Mouse (Mus musculus): ENCODE data around the gene Lrrc36.
A peak's percentile ranks its signal among the peaks of the same experiment; 100 is the strongest.

Gene Lrrc36

DNA sequence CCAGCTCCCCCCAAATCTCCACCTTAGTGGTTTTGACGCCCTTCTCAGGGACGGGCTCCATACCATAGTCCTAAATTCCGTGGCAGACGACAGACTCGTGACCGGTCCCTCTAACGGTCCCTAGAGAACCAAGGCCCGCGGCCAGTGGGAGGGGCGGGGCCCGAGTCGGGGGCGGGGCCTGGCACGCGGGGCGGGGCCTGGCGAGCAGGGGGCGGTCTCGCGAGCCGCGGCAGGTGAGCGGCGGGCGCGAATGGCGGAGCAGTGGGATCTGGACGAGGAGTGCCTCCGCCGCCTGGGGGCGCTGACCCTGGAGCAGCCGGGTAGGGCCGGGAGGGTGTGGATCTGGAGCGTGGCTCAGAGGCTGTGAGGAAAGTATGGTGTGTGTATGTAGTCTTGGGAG lies at the start of gene Lrrc36, which contains the start of gene Kctd19:
Gene Lrrc36 (plus strand): TSS at position 181 of the 400 bp plus-strand sequence.
Gene Kctd19 (minus strand): TSS at position 112 of the 400 bp plus-strand sequence.
- no peak for DNase-seq (ENCODE audit: low read depth, low spot score)

DNA sequence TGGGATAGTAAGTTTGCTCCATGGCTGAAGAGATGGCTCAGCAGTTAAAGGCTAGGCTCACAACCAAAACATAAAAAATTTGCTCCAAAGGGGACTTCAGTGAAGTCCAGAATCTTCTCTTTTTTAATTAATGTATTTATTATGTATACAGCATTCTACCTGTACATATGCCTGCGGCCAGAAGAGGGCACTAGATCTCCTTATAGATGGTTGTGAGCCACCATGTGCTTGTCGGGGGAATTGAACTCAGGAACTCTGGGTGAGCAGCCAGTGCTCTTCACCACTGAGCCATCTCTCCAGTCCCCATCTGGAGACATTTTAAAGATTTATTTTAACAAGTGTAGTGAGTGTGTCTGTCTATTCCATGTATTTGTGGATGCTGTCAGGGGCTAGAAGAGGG lies 46.3 kb upstream of the Lrrc36 start:
- peak; percentile 24 for DNase-seq (ENCODE audit: low read depth, low spot score)

DNA sequence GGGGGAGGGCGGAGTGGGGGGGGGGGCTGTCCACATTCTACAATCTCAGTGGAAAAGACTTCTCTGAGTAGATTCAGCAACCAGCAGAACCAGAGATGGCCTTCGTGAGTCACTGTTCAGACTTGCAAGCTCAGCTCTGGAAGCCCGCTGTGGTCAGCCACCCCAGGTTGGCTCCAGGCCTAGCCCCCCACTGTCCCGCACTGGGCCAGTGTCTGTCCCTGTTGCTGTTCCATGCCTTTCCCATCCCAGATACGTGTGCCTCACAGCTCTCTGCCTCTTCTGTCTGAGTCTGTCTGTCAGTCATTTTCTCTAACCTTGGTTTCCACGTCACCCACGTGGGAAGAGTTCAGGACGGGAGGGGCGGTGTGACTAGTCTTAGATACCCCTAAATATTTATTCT lies 40.9 kb upstream of the Lrrc36 start:
- no peak for DNase-seq (ENCODE audit: low read depth, low spot score)

DNA sequence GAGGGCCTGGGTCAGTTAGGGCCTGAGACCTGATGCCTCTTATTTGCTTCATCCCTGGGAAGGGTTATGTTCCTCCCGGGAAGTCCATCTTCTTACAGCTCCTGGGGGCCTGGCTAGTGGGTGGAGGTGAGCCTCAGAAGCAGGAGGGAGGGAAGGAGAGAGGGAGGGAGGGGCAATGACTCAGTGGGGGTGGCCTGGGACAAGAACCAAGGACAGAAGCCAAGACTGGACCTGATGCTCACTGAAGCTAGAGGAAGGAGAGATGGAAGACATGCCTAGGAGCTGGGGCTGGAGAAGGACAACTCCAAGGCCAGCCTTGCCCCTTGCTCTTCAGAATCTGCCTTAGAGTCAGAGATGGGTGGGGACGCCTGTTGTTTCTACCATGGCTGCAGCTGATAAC lies 40.3 kb upstream of the Lrrc36 start, which contains the start of gene Plekhg4:
Gene Plekhg4 (plus strand): TSS at position 243 of the 400 bp plus-strand sequence.
- DNase-seq (ENCODE audit: low read depth, low spot score): no peak

DNA sequence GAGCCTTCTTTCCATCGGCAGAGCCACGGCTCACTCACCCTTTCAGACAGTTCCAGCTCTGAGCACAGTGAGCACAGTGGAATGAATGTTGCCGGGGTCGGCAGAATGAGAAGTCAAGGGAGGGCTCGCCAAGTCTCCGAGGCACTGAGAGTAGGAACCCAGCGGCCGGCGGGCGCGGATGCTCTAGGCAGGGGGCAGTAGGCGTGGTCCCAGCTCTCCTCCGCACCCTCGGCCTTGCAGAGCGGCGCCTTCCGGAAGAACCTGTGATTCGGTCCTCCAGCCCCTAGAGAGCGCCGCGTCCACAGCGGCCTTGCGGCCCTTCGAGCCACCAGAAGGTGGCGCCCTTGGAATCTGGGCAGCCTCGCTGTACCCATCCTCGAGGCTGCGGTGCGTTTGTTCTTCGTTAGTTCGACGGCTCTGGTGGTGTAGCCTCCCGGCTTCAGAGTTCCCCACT lies 38.8 kb upstream of the Lrrc36 start:
- DNase-seq (ENCODE audit: low read depth, low spot score): peak; percentile 9

DNA sequence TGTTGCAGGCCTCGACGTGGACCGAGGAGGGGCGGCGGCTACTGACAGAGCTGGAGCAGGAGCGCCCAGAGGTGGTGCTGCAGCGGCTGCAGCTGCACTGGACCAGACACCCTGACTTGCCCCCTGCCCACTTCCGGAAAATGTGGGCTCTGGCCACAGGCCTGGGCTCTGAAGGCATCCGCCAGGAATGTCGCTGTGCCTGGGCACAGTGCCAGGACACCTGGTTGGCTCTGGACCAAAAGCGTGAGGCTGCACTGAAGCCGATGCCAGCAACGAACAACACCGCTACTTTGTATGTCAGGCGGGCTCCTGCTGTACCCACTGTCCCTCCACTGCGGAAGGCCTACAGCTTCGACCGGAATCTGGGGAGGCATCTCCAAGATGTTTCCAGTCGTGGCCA lies 34.7 kb upstream of the Lrrc36 start:
- DNase-seq (ENCODE audit: low read depth, low spot score): no peak

DNA sequence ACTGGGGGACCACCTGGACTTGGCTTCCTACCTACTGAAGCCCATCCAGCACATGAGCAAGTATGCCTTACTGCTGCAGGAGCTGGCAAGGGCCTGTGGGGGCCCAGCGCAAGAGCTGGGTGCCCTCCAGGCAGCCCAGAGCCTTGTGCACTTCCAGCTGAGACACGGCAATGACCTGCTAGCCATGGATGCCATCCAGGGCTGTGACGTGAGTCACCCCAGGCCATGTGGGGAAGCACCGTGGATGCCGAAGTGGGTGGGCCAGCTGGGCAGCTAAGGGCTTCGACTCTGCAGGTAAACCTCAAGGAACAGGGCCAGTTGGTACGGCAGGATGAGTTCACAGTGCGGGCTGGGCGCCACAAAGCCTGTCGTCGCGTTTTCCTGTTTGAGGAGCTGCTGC lies 33.1 kb upstream of the Lrrc36 start:
- no peak for DNase-seq (ENCODE audit: low read depth, low spot score)

DNA sequence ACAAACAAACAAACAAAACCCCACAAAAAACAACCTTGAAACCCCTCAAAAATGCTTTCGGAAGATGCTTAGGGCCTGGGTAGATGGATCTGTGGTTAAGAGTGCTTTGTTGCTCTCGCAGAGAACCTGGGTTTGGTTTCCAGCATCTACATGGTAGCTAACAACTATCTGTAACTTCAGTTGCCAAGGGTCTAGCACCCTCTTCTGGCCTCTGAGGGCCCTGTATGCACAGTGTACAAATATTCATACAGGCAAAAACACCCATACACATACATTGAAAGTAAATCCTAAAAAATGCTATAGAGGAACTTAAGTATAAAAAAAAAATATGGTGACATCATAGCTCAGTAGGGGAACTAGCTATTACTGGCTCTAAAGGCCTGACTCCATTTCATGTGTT lies 29.3 kb upstream of the Lrrc36 start:
- no peak for DNase-seq (ENCODE audit: low read depth, low spot score)

DNA sequence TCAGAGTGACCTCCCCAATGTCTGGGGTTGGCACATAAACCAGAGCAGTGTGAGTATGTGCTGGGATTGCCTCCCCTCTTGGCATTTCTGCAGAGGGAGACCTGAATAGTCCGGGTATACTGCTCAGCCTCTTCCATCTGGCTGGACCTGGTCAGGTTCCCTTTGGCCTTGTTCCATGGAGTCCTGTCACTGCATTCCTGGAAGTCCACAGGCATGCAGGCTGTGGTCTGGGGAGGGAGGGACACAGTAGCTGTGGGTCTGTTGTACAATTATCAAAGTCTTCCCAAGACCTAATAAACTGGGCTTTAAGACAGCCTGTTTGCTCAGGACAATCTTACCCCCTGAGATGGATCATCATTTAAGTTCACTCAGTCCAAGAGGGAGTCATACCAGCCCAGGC lies 26.2 kb upstream of the Lrrc36 start:
- no peak for DNase-seq (ENCODE audit: low read depth, low spot score)

DNA sequence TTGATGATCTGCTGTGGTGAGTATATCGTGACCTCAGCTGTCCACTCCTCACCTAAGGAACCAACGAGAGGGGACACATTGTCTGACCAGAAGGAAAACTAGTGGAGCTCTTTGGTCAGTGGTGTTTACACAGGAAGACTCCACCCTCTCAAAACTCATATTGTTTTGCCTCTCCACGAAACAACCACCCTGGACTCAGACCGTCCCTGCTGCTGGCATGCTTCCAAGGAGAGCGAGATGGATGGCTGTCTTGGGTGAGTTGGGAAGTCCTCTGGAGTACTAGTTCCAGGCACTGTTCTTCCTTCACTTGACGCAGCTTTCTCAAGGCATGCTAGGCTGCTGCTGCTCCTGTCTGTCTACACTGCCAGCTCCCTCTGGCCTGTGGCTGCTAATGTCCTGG lies 24.3 kb upstream of the Lrrc36 start:
- no peak for DNase-seq (ENCODE audit: low read depth, low spot score)

DNA sequence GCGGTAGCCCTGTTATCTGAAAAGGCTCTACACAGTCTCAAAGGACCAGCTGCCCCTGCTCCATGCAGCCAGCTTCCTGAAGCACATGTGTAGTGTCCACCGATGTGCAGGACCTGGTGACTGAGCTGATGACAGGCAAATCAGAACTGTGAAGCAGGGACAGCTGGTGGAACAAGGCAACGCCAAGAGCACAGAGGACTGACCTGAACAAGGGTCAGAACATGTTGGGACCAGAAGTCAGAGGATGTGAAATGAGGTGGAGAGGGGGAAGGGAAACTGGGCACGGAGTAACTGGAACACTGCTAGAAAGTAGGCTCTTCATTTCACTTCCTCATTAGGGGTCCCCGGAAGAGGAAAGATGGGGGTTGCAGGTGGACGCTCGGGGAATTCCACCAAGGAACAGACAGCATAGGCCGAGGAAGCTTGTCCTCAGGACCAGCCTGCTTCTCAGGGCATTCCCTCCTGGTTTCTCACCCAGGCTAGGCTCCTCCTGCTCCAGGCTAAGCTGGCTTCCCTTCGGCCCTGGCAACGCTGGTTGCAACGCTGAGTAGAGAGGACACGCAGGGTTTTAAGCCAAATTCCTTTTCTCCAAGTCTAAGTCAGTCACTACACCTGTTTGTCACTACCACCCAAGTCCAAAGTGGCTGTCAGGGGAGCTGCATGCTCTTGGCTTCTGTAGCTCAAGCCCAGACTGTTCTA lies 20.1 kb upstream of the Lrrc36 start:
- no peak for DNase-seq (ENCODE audit: low read depth, low spot score)

DNA sequence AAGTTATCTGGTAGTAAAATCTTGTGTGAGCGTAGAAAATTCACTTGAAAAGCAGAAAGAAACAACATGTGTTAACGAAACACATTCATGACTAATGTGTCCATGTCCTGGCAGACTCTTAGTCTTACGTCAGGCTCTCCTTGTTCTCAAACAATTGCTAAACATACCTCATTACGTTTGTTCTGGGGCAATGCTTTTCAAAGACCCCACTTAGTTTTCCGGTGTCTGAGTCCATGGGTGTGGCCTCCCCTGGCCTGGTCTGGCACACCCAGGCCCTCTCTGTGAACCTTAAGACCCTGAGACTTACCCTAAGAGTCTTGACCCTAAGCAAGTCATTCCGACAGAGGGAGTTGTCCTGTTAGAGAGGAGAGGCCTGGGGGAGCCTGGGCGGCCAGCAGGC lies 19.5 kb upstream of the Lrrc36 start:
- DNase-seq (ENCODE audit: low read depth, low spot score): no peak

DNA sequence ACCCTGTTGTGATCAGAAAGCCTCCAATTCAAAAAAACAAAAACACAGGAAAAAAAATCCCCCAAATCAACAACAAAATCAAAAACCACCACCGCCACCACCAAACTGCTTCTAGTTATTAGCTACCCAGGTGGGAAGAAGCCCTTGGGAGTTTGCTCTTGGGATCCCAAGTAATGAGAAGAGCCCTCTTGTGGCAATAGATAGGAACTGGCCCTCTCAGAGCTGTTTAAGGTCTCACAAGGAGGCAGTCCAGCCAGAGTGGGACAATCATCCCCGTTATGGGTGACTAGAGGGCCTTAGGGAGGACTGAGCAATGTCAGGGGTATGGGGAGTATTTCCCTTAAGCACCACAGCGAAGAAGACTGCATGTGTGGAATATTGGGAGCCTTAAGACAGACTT lies 15.6 kb upstream of the Lrrc36 start:
- peak; percentile 23 for DNase-seq (ENCODE audit: low read depth, low spot score)

DNA sequence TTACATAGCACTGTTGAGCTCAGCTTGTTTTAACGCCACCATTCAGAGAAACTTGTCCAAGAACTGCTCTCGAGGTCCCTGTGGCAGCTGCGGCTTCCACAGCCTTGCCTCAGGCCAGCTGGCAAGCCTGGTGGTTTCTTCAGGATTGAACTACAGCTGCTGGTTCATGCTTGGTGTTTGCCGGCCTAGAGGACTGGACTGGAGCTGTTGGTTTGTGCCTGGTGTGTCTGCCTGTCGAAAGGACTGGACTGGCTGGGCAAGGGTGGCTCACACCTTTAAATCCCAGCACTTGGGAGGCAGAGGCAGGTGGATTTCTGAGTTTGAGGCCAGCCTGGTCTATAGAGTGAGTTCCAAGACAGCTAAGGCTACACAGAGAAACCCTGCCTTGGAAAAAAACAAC lies 13.4 kb upstream of the Lrrc36 start:
- no peak for DNase-seq (ENCODE audit: low read depth, low spot score)

DNA sequence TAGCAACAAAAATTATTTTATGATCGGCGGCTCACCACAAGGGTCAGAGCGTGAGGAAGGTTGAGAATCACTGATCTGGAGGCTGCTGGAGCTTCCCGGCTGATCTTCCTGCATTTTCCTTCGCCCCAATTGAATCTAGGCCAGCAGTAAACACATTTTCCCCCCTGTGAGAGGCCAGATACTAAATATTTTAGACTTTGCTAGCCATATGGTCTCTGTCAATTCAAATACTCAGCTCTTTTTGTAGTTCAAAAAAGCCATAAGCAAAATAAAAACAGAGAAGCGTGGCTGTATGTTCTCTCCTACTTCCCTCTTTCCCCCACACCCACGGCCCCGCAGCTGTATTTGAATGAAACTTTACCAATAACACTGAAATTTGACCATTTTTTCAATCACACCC lies 9.9 kb upstream of the Lrrc36 start:
- no peak for DNase-seq (ENCODE audit: low read depth, low spot score)

DNA sequence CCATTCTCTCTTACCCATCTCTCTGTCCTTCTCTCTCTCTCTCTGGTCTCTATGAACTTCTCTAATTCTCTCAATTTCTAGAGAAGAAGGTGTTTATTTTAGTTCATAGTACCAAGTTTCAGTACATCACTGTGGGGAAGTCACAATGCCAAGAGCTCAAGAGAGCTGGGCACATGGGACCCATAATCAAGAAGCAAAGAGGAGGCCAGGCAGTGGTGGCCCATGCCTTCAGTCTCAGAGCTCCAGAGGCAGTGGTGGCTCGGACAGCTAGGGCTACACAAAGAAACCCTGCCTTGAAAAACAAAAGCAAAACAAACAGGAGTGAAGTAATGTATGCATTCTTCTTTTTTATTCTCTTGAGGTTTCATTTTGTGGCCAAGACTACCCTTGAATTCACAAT lies 8.9 kb upstream of the Lrrc36 start:
- no peak for DNase-seq (ENCODE audit: low read depth, low spot score)

DNA sequence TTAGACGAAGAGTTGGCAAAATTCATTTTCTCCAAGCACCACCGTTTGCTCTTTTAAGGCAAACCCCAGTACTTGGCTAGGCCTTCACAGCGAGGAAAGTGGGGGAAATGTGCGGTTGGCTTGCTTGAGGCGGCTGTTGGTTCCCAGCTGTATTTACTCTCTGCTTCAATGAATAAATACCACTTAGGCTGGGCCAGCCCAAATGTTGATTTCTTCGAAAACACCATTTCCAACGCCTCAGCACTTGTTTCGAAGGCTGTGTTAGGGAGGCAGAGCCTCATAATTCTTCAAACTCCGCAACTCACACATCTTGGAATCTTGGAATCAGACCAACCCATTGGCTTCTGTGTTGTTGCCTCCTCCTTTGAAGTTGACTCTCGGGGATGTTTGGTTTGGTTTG lies 7.0 kb upstream of the Lrrc36 start:
- no peak for DNase-seq (ENCODE audit: low read depth, low spot score)

DNA sequence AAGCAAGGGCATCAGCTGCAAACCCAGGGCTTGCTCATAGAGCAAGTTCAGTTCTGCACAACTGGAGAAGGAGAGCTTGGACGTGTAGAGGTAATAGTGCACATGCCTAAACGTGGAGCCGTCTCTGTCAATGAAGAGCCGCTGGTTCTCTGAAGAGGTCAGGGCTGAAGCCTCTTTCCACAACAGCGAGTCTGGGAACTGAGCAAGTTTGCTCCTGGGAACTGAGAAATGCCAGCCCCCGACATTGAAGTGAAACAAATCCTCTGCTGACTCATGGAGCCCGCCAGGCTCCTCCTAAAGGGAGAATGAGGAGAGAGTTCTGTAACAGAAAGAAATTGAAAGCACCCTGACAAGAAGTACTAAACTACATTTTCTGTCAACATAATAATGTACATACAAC lies 5.0 kb upstream of the Lrrc36 start:
- DNase-seq (ENCODE audit: low read depth, low spot score): no peak

DNA sequence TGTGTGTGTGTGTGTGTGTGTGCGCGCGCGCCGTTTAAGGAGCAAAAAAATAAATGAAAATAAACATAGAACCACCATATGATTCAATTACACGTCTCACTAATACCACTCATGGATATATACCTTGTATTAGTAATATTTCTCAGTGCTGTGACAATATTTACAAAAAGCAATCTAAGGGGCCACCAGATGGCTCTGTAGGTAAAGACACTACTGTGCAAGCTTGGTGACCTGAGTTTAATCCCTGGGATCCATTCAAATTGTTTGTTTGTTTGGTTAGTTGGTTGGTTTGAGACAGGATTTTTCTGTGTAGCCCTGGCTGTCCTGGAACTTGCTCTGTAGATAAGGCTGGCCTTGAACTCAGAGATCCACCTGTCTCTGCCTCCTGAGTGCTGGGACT lies 3.4 kb upstream of the Lrrc36 start:
- no peak for DNase-seq (ENCODE audit: low read depth, low spot score)

DNA sequence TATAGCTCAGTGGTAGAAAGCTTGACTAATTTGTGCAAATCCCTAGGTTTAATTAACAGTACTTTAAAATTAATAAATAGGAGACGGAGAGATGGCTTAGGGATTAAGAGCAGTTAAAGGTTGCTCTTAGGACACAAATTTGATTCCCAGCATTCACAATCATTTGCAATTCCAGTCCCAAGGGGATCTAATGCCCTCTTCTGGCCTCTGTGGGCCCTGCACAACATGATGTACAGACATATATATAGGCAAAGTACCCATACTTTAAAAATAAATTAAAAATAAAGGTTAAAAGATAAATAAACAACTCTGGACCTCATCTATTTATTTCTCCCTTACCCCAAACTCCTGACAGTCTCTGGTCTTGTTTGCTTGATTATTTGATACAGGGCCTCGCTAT lies 5.6 kb downstream of the Lrrc36 start:
- DNase-seq (ENCODE audit: low read depth, low spot score): no peak

DNA sequence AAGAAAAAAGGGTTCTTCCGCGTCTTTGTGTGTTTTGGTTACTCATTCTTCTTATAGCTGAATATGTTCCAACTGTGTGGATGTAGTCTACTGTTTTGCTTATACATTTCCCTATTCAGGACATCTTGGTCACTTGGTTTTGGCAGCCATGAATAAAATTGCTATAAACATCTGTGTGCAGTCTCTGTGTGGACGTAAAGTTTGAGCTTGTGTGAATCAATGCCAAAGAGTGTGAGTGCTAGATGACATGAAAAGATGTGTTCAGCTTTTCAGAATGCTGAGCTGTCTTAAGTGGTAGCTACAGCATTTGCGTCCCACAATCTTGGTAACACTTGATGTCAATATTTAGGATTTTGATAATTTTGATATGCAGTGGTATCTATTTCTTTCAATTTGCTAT lies 6.4 kb downstream of the Lrrc36 start:
- no peak for DNase-seq (ENCODE audit: low read depth, low spot score)

DNA sequence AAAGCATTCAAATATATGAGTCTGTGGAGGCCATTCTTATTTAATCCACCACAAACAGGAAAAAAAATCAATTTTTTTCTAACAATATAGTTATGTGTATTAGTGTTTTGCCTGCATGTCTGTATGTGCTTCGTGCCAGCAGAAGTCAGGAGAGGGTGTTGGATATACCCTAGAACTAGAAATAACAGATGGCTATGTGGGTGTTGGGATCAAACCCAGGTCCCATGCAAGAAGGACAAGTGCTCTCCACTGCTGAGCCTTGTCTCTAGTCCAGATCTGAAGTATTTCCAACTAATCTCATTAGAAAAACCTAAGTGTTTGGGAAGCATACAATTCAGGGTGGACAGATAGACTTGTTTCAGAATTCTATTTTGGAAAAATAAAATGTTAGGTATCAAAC lies 8.6 kb downstream of the Lrrc36 start:
- DNase-seq (ENCODE audit: low read depth, low spot score): no peak

DNA sequence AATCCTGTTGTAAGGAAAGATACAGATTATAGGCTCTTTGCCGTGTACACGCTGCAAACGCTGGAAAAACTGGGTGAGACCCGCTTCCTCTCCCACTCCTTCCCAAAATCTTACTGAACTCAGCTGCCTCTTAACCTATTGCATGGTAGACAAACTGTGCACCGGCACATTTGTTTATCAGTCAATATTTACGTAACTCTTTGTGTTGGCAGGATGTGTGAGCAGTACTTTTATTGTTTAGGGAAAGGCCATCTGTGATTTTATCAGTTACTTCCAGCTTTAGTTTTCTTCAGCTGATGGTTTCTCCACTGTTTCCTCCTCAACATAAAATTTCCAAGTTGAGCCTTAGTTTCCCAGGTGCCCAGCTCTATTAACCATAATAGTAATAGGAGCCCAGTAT lies 13.5 kb downstream of the Lrrc36 start:
- DNase-seq (ENCODE audit: low read depth, low spot score): no peak

Data from CD4-positive helper T cell, adult 2 months (primary cell).